Mouse (Mus musculus): ENCODE data around the gene Dnttip2.

The Dnttip2 gene

GRCm38 (mm10) chr3:122330484-122330883 is 56.3 kb downstream of the Dnttip2 start:
- no peak for DNase-seq (ENCODE audit: low spot score)

DNA sequence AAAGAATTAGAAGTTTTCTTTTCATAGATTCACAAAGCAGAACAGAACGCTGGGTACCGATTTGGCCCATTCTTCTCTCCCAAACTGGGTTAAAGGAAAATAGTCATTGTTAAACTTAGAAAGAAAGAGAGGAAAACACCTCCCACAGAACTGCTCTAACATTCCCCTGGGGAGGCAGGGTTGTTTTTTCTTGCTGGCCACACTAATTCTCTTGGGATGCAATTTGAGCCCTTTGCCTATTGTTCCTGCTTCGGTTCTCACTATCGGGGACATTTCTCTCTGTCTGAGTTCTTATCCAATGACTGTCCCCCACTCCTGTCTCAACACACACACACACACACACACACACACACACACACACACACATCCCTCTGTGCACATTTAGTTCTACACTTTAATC is 59.3 kb downstream of the Dnttip2 start:
- no peak for DNase-seq (ENCODE audit: low spot score)

GRCm38 (mm10) chr3:122333902-122334301 is 59.7 kb downstream of the Dnttip2 start:
- DNase-seq (ENCODE audit: low spot score), result peak; percentile 24

DNA sequence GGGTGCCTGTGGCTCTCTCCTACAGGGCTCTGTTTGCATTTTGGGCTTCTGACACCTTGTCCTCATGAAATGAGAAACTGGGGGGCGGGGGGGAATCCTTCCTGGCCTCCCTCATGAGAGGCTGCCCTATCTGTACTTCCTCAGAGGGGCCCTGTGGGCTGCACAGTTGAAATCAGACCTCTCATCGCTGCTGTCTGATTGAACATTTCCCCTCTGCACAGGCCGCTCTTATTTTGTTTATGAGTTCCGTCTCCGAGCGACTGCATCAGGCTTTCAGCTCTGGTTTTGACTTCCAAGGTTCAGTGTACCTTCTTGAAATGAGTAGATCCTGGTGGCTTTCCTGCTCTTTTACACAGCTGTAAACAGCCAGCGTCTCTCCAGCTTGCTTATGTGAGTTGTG is 60.2 kb downstream of the Dnttip2 start:
- no peak for DNase-seq (ENCODE audit: low spot score)
